Mouse (Mus musculus) thymus, adult 18-20 months (tissue): ENCODE results near the gene Tmem221.

Source experiments
- DNase-seq, 2 experiments: peaks; one replicate each; pipeline ENCODE4 v3.0.0; 2022; ENCODE audit warnings: mixed read lengths in 2 of 2

Gene Tmem221

DNA sequence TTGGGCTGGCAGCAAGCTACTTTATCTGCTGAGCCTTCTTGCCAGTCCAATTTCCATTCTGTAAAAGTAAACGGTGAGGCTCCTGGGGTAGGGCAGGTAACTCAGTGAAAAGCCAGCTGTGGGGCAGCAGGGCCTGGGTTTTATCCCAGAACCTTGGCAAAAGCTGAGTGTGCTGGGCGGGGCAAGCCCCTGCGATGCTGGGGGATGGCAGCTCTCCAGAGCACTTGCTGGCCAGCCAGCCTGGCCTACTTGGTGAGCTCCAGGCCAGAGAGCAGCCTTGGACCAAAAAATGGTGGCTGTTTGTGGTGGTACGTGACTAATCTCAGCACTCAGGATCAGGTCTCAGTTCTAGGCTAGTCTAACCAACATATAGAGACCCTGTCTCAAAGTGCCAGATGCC lies 52.7 kb downstream of the Tmem221 start:
- no peak for DNase-seq

DNA sequence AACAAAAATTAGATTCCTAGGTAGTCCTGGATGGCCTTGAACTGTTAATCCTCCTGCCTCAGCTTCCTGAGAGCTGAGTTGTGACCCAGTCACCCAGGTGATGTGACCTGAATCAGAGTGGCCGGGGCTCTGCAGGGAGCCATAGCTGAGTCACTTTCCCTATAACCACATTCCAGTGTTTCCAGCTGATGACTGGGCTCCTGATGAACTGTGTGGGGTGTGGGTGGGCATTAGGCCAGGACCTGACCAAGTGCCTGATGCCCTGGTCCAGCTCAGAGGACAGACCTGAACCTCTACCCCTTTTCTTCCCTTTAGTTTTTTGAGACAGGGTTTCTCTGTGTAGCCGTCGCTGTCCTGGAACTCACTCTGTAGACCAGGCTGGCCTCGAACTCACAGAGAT lies 53.3 kb downstream of the Tmem221 start:
- no peak for DNase-seq

DNA sequence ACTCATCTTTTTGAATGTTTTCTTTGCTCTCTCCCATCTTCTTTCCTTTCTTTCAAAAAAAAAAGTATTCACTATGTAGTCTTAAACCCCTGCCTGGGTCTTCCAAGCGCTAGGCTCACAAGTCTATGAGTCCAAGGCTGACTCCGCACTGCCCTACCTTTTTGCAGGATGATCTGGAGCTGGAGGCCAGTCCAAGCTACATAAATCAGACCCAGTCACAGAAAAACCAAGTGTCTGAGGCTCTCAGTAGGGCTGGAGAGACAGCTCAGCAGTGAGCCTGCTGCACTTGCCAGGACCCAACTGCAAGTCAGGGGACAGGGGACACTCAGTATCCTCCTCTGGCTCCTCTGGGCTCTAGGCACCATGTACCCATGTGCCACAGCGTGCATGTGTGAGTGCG lies 54.3 kb downstream of the Tmem221 start:
- DNase-seq, result no peak
